Mouse (Mus musculus) 416B (cell line): Measurements from ENCODE around the gene Zfp57.
"Not testable (repeated sequence)": the region's sequence is repeated elsewhere in the genome, so short reads cannot be mapped to it uniquely, and the experiment has no call there.

ENCODE experiments used
- DNase-seq: peaks from one replicate; pipeline ENCODE4 v3.0.0; 2011; ENCODE audit warnings: low read depth

Gene Zfp57

DNA sequence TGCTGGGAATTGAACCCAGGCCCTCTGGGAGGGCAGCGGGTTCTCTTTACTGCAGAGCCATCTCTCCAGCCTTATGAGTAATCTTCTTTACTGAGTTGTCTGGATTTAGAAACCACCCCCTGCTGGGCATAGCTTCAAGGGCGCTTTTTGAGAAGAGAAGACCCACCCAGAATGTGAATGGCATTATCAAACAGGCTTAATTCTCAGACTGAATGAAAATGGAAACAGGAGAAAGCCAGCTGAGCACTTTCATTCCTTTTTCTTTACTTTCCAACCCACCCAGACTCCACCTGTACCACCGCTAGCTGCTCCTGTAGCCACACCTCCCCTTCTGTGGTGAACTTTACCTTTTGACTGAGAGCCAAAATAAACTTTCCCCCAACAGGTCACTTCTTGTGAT lies 5.5 kb upstream of the Zfp57 start:
- DNase-seq, result no peak

DNA sequence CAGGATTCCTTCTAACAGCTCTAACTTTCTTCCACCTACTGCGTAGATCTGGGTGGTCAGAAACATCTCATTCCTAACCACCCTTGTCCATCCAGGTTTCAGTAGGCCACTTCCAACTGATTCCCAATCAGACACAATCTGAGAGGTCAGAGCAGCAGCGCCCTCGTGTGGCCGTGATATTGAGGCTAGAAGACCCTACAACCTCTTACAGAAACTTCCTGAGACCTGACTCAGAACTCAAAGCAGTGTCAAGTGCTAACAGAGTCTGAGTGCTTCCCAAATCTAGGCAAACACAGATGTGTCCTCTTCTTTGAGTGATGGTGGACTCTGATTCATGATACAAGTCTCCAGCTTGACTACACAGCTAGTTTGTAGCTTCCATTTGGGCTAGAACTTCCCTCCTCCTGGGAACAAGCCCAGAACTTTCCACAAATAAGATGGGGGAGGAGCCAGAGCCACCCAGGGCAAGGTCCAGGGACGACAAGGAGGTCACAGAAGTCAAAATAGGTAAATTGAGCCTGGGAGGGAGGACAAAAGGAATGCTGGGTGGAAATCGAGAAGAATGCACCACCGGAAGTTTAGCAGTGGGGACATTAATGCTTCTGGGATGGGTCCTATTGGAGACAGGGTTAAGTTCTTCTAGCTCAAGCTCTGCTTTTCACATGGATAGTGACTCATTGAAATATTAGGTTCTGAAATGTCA lies 3.8 kb upstream of the Zfp57 start:
- DNase-seq, result peak; percentile 78

DNA sequence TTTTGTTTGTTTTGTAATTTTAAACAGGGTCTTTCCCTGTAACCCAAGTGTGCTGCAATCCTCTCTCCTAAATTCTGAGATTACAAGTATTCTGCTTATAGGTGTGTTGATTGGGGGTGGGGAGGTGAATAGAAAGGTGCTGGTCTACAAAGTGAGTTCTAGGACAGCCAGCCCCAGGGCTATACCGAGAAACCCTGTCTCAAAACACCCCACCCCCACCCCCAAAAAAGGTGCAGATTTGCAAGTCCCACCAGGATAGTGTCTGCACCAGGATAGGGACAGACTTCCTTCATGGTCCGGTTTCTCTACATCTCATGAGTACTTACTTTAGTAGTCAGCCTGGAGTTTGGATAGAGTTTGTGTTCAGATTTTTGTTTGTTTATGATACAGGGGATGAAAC lies 2.5 kb upstream of the Zfp57 start:
- DNase-seq, result no peak

DNA sequence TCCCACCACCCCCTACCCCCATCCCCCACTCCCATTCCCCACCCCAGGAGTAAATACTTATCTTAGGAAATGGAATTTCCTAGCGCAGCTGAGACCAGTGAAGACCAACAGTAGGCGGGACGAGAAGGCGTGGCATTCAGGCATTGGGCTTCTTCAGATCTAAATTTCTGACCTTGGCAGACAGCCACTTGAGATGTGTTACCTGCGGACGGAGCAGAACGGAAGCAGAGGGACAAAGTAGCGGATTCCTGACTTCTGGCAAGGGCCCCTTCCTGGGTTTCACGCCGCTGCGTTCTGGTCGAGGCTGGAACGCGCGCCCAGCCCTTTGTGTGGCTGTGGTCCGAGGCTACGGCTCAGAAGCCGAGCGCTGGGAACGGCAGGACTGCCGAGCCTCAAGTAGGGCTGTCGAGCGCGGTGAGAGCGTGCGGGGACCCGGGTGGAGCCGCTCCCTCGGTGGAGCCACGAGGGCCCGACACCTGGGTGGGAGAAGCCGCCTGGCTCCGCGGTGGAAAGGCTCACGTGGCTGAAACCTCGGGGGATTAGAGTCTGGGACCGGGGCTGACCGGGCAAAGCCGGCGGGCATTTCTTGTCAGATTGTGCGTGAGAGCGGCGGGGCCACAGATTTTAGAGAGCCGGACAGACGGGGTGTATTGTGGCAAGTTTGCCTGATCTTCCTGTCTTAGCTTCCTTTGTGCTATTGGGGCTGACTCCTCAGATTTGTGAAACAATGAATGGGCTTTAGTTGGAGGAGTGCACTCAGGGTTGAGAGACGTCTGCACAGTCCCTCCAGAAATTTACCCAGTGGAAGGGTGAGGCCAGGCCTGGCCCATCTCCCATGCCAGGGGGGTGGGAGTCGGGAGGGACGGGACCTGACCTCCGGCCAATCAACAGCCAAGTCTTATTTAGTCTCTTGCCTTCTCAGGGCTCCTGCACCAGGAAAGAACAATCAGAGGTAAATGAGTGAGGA lies 1.7 kb downstream of the Zfp57 start:
- DNase-seq, result no peak

DNA sequence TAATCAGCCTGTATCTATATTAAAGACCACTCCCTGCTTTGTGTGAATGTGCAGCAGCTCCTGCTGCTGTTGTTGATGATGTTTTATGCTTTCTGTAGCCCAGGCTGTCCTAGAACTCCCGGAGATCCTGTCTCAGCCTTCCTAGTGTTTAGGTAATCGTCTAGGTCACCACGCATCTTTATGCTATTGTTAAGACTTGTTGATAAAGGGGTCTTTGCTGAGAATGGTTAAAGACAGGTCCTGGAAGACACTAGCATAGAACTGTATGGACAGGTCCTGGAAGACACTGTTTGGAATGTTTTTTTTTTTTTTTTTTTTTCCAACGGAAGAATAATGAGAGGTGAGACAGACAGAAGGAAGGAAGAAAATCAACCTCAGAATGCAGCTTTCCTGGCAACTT lies 2.4 kb downstream of the Zfp57 start:
- DNase-seq, result no peak

DNA sequence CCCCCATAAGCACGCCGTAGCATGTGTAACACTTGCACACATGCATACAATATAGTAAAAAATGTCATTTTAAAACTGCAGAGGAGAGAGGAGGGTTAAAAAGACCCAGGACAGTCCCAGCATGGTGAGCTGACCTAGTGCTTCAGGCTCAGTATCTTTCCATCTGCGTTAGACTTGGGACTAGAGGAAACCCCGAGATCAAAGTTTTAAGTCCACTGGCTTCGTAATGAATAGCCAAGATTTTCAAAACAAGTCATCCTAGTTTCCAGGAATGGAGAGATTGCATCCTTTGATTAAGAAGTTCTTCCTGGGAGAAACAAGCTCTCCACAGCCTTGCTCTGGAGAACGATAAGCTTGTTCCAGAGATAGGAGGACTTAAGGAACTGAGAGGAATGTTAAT lies 7.2 kb downstream of the Zfp57 start:
- DNase-seq, result no peak

DNA sequence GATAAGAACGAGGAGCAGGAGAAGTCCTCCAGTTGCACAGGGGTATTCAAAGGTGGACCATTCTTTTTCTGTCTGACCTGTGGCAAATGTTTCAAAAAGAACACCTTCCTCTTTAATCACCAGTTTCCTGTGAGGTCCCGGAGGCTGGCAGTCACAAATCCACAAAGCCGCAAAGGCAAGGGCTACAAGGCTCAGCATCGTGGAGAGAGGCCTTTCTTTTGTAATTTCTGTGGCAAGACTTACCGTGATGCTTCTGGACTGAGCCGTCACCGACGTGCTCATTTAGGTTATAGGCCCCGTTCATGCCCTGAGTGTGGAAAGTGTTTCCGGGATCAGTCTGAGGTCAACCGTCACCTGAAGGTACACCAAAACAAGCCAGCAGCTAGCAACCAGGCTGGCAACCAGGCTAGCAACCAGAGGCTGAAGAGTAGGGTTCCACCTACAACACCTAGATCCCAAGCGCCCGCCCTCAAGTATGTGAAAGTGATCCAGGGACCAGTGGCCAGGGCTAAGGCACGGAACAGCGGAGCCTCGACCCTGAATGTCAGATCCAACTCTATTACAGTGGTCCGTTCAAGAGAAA lies 8.6 kb downstream of the Zfp57 start:
- peak; percentile 73 for DNase-seq

DNA sequence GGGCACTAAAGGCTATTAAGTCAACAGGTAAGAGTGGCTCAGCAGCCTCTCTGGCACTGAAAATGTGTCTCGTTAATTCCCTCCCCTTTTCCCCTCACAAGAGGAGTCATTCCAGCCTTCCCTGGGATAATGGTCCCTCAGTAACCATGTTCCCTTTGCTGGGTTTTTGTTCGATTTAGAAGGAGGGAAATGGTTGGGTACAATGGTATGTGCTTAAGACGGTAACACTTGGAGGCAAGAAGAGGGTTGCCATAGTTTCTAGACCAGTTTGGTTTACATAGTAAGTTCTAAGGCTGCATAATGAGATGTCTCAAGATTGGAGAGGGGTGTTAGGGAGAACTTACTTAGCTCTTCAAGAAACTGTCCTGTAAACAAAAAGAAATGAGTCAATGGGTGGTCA lies 10.8 kb downstream of the Zfp57 start:
- DNase-seq, result no peak

DNA sequence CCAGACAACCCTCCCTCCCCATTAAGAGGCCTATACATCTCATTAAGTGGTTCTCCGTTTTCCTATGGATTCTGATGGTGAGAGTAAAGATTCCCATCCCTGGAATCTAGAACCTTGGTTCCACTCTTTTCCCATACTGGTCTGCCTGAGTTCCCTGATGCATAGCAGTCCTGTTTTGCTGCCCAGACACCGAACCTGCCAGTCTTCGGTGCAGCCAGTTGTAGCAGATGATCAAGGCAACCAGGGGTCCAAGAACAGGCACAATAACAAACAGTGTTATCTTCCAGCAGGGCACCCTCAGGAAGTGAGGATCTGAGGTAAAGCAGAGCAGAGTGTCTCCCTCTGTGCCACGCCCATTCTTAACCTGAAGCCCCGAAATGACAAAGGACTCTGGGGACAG lies 11.2 kb downstream of the Zfp57 start:
- no peak for DNase-seq

DNA sequence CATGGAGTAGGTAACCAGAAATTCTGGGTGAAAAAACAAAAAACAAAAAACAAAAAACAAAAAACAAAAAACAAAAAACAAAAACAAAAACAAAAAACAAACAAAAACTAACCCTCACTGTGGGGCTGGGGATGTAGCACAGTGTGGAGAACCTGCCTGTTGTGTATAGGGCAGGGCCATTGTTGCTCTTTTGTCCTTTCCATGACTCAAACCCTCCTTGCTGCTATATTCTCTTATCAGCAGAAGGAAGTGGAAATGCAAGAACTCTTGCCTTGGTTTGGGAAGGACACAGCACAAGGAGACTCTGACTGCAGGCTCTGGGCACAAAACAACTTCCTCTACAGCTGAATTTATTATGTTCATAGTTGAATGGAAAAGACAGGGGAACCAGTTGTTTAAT lies 15.4 kb downstream of the Zfp57 start:
- DNase-seq, result no peak

DNA sequence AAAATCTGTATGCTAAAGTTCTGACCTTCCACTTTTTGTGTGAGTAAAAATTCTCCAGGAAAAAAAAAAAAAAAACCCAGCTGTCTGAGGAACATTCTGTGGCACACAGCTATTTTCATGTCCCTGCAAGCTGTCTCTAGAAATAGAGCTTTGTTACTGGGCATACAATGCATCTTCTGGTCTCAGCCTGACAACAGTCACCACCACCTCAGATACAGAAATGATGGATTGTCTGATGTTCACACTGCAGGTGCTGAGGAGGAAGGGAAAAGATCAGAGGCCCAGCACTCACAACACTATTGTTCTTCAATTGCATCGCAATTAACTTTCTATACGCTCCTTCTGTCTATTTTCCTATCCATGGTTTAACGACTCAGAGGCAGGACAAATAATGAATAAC lies 17.4 kb downstream of the Zfp57 start:
- no peak for DNase-seq

DNA sequence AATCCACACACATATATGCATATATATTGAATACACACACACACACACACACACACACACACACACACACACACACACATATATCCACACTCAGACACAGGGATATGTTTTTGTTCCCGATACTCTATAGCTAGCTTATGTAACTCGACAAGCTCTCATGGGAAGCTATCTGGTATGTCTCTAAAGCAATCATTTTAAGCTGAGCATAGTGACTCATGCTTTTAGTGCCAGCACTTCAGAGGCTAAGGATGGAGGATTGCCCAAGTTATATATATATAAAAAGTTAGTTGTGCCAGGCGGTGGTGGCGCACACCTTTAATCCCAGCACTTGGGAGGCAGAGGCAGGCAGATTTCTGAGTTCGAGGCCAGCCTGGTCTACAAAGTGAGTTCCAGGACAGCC lies 18.3 kb downstream of the Zfp57 start:
- DNase-seq, result not testable (repeated sequence)

DNA sequence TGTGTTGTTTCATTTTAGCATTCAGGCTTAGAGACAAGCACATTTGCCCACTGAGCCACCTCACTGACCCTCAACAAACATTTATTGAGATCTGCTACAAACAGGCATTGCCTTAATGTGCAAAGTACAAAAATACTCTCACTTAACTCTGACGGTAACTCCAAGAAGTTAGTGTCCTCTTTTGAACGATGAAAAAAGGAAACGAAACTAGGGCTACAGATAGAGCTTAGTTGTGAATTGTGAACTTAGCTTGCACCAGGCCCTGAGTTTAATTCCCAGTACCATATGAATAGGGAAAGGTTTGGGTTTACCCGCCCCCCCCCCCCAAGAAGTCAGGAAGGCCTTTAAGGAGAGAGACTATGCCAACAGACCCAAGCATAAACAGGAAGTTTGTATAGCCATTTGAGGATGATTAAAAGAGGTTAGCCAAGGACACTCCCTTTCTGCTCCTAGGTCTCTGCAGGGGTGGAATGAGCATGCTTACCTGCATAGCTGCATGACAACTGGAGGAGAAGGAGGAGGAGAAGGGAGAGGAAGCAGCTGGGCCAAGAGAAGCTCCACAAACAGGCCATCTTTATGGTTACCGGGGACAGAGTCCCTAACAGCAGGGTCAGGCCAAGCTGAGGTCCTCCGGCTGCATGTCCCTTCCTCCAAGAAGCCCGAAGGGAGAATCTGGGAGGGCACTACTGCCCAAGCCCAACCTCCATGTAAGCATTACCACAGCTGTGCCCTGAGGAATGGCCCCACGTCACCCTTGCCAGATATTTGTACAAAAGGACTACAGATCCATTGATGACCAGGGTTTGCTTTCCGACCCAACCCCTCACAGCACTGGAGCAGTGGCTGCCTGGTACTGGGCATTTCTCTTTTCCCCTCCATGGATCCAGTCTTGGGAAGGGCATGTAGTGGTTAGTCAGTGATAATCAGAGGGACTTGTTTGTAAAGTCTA lies 21.9 kb downstream of the Zfp57 start, which contains the start of gene Mog:
Mog (minus strand) TSS at position 771 of the 949 bp plus-strand sequence.
- DNase-seq, result no peak

DNA sequence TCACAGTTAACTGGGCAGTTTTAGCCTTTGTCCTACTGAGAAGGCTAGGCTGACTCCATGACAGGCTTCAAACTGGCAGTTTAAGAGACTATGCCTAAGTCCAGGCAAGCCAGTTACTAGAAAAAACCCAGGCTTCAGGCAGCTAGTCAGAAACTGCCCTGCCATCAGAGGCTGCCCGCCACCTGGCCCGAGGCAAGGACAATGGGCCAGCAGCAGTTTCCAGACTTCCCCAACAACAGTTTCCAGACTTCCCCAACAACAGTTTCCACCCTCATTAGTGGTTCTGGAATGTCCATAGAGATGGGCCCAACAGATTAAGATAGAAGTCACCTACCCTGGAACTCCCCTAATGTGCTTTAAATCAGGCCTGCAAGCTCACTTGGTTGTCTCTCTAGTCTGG lies 25.5 kb downstream of the Zfp57 start:
- no peak for DNase-seq

DNA sequence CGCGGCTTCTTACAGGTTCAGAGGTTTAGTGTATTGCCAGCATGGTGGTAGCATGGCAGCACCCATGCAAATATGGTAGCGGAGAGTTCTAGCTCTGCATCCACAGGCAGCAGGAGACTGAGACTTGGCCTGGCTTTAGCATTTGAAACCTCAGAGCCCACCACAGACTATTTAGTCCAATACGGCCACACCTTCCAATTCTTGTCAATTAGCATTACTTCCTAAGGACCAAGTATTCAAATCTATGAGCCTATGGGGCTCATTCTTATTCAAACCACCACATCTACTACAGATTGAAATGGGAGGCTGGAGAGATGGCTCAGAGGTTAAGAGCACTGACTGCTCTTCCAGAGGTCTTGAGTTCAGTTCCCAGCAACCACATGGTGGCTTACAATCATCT lies 26.5 kb downstream of the Zfp57 start:
- no peak for DNase-seq

DNA sequence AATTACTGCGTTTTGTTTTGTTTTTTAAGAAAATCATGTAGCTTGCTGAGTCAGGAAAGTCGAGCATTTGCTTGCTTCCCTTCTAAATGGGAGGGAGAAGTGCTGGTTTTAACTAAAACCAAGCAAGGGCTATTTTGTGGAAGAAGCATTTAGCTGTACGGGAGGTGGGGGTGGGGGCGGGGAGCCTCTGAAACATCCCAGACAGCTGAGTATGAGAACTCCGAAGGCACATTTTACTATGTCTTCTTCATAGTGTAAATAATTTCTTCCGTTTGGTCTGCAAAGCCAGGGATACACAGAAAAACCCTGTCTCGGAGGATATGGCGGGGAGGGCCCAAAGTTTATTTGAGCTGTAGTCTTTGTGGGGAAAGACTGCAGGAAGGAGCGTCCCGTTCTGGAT lies 27.2 kb downstream of the Zfp57 start:
- DNase-seq, result no peak

DNA sequence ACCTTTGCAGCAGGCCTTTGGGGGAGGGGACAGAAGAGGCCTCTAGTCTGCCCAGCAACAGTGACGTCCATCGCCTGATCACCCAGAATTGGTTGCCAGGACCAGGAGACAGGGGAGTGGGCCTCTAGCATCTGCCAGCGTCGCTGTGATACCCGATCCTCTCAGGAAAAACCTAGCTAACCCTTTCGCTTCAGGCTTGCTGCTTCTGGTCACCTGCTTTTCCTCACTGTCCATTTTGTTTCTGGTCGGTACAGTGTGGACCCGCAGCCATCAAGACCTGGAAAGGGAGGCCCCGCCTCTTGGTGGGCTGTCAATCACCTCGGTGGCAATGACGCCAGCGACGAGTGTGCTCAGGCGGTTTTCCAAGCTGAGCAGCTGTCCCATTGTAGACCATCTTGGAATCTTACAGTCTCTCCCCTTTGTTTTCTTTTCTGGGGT lies 27.7 kb downstream of the Zfp57 start:
- DNase-seq, result no peak

DNA sequence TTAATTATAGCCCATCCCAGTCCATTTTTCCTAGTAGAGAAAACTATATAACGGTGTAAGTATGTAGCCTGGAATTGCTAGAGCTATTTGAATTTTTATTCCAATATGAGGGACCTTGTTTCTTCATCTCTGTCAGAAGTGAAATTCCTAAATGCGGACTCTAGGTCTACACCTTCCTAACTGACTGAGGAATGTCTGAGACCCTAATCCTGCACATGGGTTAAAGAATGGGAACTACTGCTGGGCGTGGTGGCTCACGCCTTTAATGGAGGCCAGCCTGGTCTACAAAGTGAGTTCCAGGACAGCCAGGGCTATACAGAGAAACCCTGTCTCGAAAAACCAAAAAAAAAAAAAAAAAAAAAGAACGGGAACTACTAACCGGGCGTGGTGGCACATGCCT lies 28.2 kb downstream of the Zfp57 start:
- no peak for DNase-seq

DNA sequence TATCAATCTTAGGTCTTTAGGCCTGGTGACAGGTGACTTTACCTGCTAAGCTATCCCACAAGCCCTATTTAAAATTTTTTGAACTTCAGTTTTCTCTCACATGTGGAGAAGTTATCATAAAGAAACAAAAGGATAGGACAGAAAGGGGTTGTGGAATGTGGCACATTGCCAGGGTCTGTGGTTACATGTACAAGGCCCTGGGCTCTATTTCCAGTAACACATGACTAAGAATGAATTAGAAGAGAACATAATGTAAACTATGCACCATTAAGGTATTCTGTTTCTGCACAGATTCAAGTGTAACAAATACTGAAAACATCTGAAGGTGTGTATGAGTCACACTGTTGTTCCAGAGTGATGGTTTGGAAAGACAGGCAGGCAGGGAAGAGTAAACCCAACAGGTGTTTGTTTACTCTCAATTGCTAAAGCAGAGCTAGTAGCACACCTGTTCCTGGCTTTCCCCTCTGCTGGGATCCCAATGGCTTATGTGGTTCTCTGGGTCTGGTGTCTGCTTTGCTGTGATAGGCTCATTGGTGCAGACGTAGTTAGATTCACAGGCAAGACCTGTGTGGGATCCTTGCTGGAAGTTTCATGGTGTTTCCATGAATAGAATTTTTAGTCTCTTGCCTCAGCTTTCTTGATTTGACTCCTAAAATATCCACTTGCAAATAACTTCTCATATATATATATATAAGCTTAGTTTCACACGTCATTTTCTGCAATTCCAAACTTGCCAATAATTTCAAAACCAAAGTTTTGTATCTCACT lies 38.3 kb downstream of the Zfp57 start:
- peak; percentile 19 for DNase-seq

DNA sequence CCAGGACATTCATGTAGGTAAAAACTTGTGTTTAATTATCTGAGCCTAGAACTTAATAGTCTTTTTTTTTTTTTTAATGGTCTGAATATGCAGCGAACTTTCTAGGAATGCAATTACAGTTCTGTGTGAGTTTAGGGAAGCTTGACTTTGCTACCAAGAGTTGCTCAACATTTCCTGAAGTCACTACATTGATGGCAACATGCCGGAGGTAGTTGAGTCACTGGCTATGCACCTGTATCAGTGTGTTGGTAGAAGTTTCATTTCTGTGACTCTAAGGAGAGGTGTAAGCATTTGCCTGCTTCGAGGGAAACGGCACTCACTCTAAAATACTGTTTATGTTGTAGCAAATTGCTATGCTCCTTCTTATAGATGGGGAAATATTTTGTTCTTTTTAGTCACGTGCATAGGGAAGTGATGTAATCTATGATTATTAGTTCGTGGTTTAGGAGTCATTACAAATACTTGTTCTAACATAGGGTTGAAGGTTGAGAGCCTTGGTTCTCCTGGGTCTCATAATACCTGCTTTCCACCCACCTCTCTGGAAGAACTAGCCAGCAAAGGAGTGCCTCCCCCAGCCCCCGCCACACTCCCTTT lies 43.8 kb downstream of the Zfp57 start:
- peak; percentile 82 for DNase-seq
